ENCODE assay signal across 9 mouse cellular contexts in genomic region chr7:122945149-122945548, GRCm38 (mm10). TPM values are rescaled to one million over a fixed set of nuclear protein-coding genes. Genes with fewer than 3 reads are reported as not detected.
DNase-seq lines count a peak whose midpoint lies in the region; ATAC-seq lines count a peak whose summit lies in the region.
"Had no signal": no experiment of that assay in that cellular context is flagged by ENCODE, and none has a peak within 500 bp of the region (broad histone marks: within the 10 kb centered on the region; RNA-seq: fewer than 3 reads in every experiment).

No protein-coding gene starts in this region.

- H3K9me3 ChIP-seq in liver, embryonic 12.5 days (replicated peaks): no peaks in the 10 kb centered on the region
- H3K9me3 ChIP-seq: embryonic facial prominence, embryonic 12.5 days had no signal

- 0 out of 2 replicates have a peak, but pooled peaks cover 4% of the 10 kb centered on the region for H3K27me3 ChIP-seq in liver, embryonic 12.5 days (replicated peaks)
- H3K27me3 ChIP-seq: embryonic facial prominence, embryonic 12.5 days had no signal

- no peaks in the 10 kb centered on the region for H3K36me3 ChIP-seq in liver, embryonic 12.5 days
- H3K36me3 ChIP-seq: embryonic facial prominence, embryonic 12.5 days had no signal

- no peak overlapping the region for H3K4me3 ChIP-seq in liver, embryonic 12.5 days
- H3K4me3 ChIP-seq: embryonic facial prominence, embryonic 12.5 days had no signal

- peak; percentile 76 to 80 for DNase-seq in B cell, adult 2 months
- peak; percentile 69 to 71 for DNase-seq in adrenal gland, adult 18-20 months (ENCODE audit: low spot score in 2 of 2)
- DNase-seq in embryo, embryonic 10.5 days (ENCODE audit: low spot score): peak; percentile 88
- DNase-seq in kidney, postnatal 10 days: peak; percentile 89
- DNase-seq in thymus, adult 18-20 months: peak; percentile 11 to 45

- 7% methylated on average over 1 of the region's 1 CpGs for WGBS in liver, embryonic 12.5 days (ENCODE audit: insufficient replicate concordance)

- H3K9ac ChIP-seq in liver, embryonic 12.5 days: no peak overlapping the region
- H3K9ac ChIP-seq: embryonic facial prominence, embryonic 12.5 days had no signal

- H3K4me2 ChIP-seq in liver, embryonic 12.5 days: no peak overlapping the region
- H3K4me2 ChIP-seq: embryonic facial prominence, embryonic 12.5 days had no signal

- H3K4me1 ChIP-seq in liver, embryonic 12.5 days: peaks cover 6% of the 10 kb centered on the region; the same call in 1 of the 2 replicates
- H3K4me1 ChIP-seq: embryonic facial prominence, embryonic 12.5 days had no signal

- H3K27ac ChIP-seq in liver, embryonic 12.5 days: no peak overlapping the region
- H3K27ac ChIP-seq: embryonic facial prominence, embryonic 12.5 days had no signal

- peak; percentile 89 for ATAC-seq in granulocyte monocyte progenitor cell, adult 5-6 weeks (replicated peaks; ENCODE audit: poor library complexity, severe bottlenecking)
- 0 out of 2 replicates have a peak, but pooled peaks have one; percentile 27 for ATAC-seq in liver, embryonic 12.5 days
- peak; percentile 75 for ATAC-seq in neutrophil, adult 5-6 weeks (ENCODE audit: extremely low read depth, insufficient number of reproducible peaks, low FRiP score, poor library complexity, severe bottlenecking)

RNA-seq across cellular contexts. Expression of gene Rbbp6, which starts 20.3 kb away (rescaled TPM):
- 10 to 100 TPM; 42.7 to 62.0 TPM for total RNA-seq in adrenal gland, adult 18-20 months (2021)
- total RNA-seq in granulocyte monocyte progenitor cell, adult 5-6 weeks (2014; fragmentation: Nextera tagmentation): 89.0 and 129 TPM in 2 replicates
- total RNA-seq in granulocyte monocyte progenitor cell, adult 5-6 weeks (2017): 61.3 and 66.8 TPM in 2 replicates
- 15.8 and 17.6 TPM in 2 replicates for polyA plus RNA-seq in liver, embryonic 12.5 days (2016; fragmentation: Nextera tagmentation; extraction: Ambion mirVana)
- total RNA-seq in neutrophil, adult 5-6 weeks (2017): 133 and 137 TPM in 2 replicates

Comparison
In these comparisons a context has a peak if more than half of its experiments do, and no peak if none do; other contexts are left out.
1. DNase-seq: peak in every context shown above with its lines; median percentile 89 in kidney, postnatal 10 days; 88 in embryo, embryonic 10.5 days; 78 in B cell, adult 2 months; 70 in adrenal gland, adult 18-20 months; 28 in thymus, adult 18-20 months.
2. ATAC-seq: peak in every context shown above with its lines; median percentile 89 in granulocyte monocyte progenitor cell, adult 5-6 weeks; 75 in neutrophil, adult 5-6 weeks; 27 in liver, embryonic 12.5 days.